Mouse (Mus musculus) myocyte (in vitro differentiated cells): Measurements from ENCODE around the gene Tgfbr1. TPM values are rescaled to one million over a fixed set of nuclear protein-coding genes. Genes with fewer than 3 reads are reported as not detected.

Experiments
- H3K27me3 ChIP-seq: one replicate; pipeline ENCODE4 v1.6.1; 2011; ENCODE audit not compliant: control insufficient read depth, insufficient read depth, insufficient read length
- H3K36me3 ChIP-seq: one replicate; pipeline ENCODE4 v1.6.1; 2011; ENCODE audit not compliant: control insufficient read depth, insufficient read depth
- H3K4me2 ChIP-seq: one replicate; pipeline ENCODE4 v1.6.1; 2011; ENCODE audit warnings: low read depth, control low read depth
- H3K4me3 ChIP-seq: one replicate; pipeline ENCODE4 v1.5.1; 2011; ENCODE audit warnings: mild to moderate bottlenecking, control low read depth, moderate library complexity
- H3K79me2 ChIP-seq: one replicate; pipeline ENCODE4 v1.6.1; 2011; ENCODE audit not compliant: control insufficient read depth, insufficient read depth
- H3ac ChIP-seq: one replicate; pipeline ENCODE4 v1.6.1; 2011; ENCODE audit not compliant: control insufficient read depth, insufficient read length
- CEBPB ChIP-seq: IDR thresholded peaks from 2 replicates; pipeline ENCODE4 v1.6.1; 2011; ENCODE audit warnings: mild to moderate bottlenecking, moderate library complexity; ENCODE audit not compliant: poor library complexity, insufficient read depth, severe bottlenecking
- E2F4 ChIP-seq: IDR thresholded peaks from one replicate; pipeline ENCODE4 v1.6.1; 2011; ENCODE audit warnings: mild to moderate bottlenecking, control low read depth, moderate library complexity; ENCODE audit not compliant: insufficient read depth
- MAX ChIP-seq: IDR thresholded peaks from one replicate; pipeline ENCODE4 v1.6.1; 2011; ENCODE audit warnings: low read depth, mild to moderate bottlenecking, control low read depth
- MYOD1 ChIP-seq, 3 experiments: IDR thresholded peaks; one replicate each; pipeline ENCODE4 v1.6.1; 2011; ENCODE audit warnings: control low read depth in 2 of 3, low read depth in 2 of 3, mild to moderate bottlenecking in 2 of 3, moderate library complexity in 1 of 3; ENCODE audit not compliant: insufficient read length in 2 of 3, control insufficient read depth in 1 of 3
- MYOG ChIP-seq, 3 experiments: IDR thresholded peaks; one replicate each; pipeline ENCODE4 v1.6.1; 2011; ENCODE audit warnings: control low read depth in 2 of 3, low read depth in 2 of 3, mild to moderate bottlenecking in 2 of 3; ENCODE audit not compliant: insufficient read length in 2 of 3, control insufficient read depth in 1 of 3, insufficient read depth in 1 of 3
- POLR2A ChIP-seq: IDR thresholded peaks from one replicate; pipeline ENCODE4 v1.6.1; 2011; ENCODE audit warnings: low read depth, mild to moderate bottlenecking, control low read depth, moderate library complexity; ENCODE audit not compliant: insufficient read length
- POLR2AphosphoS2 ChIP-seq: IDR thresholded peaks from one replicate; pipeline ENCODE4 v1.6.1; 2011; ENCODE audit warnings: low read depth, control low read depth; ENCODE audit not compliant: insufficient read length
- REST ChIP-seq: IDR thresholded peaks from one replicate; pipeline ENCODE4 v1.6.1; 2011; ENCODE audit warnings: mild to moderate bottlenecking, control low read depth, moderate library complexity; ENCODE audit not compliant: insufficient read depth, insufficient read length
- SRF ChIP-seq: IDR thresholded peaks from one replicate; pipeline ENCODE4 v1.6.1; 2011; ENCODE audit warnings: low read depth; ENCODE audit not compliant: control insufficient read depth, insufficient read length
- TCF12 ChIP-seq: IDR thresholded peaks from one replicate; pipeline ENCODE4 v1.6.1; 2011; ENCODE audit warnings: mild to moderate bottlenecking, control low read depth; ENCODE audit not compliant: poor library complexity, insufficient read depth, severe bottlenecking
- TCF3 ChIP-seq: IDR thresholded peaks from one replicate; pipeline ENCODE4 v1.6.1; 2011; ENCODE audit warnings: low read depth, control low read depth; ENCODE audit not compliant: insufficient read length
- USF1 ChIP-seq: IDR thresholded peaks from one replicate; pipeline ENCODE4 v1.6.1; 2011; ENCODE audit warnings: low read depth, mild to moderate bottlenecking, control low read depth, moderate library complexity
- polyA plus RNA-seq: library from polyadenylated mRNA; unstranded; fragments of >200 nt; fragmentation: generic; extraction: Trizol; gene quantifications from one replicate; pipeline ENCODE4 v1.2.1, GENCODE M21; 2012; ENCODE audit warnings: missing spikeins

The Tgfbr1 gene
- polyA plus RNA-seq, 1 experiment = 2.7 TPM

- Histone ChIP-seq H3K4me3 (no peak overlapping the region), H3K79me2 (no peaks in the 10 kb centered on the region), H3K36me3 (no peaks in the 10 kb centered on the region), H3K4me2 (no peak overlapping the region), H3K27me3 (no peaks in the 10 kb centered on the region), H3ac (no peak overlapping the region)
- TF ChIP-seq MYOG (IDR thresholded peaks at IDR 0.05; ENCODE audit: control insufficient read depth in 1 of 3, insufficient read depth in 1 of 3, insufficient read length in 2 of 3, low read depth in 2 of 3) = no peak
- no peak for TF ChIP-seq MAX
- no peak for TF ChIP-seq CEBPB
- no peak for TF ChIP-seq POLR2A
- no peak for TF ChIP-seq SRF
- no peak for TF ChIP-seq REST
- TF ChIP-seq MYOD1 (IDR thresholded peaks at IDR 0.05; ENCODE audit: control insufficient read depth in 1 of 3, insufficient read length in 2 of 3, low read depth in 2 of 3) = no peak
- TF ChIP-seq E2F4 = no peak
- no peak for TF ChIP-seq POLR2AphosphoS2
- no peak for TF ChIP-seq USF1
- no peak for TF ChIP-seq TCF12
- no peak for TF ChIP-seq TCF3
Measured at GRCm38 (mm10) chr4:47319561-47320321, 33.3 kb upstream of the Tgfbr1 start.

- TF ChIP-seq MYOD1 (IDR thresholded peaks at IDR 0.05; ENCODE audit: control insufficient read depth in 1 of 3, insufficient read length in 2 of 3, low read depth in 2 of 3) (no peak), TCF12 (no peak), CEBPB (no peak), E2F4 (no peak), MYOG (IDR thresholded peaks at IDR 0.05; ENCODE audit: control insufficient read depth in 1 of 3, insufficient read depth in 1 of 3, insufficient read length in 2 of 3, low read depth in 2 of 3) (no peak), MAX (no peak), USF1 (no peak), REST (no peak), POLR2AphosphoS2 (no peak), POLR2A (no peak), SRF (no peak), TCF3 (no peak)
- Histone ChIP-seq H3K79me2 (no peaks in the 10 kb centered on the region), H3K27me3 (no peaks in the 10 kb centered on the region), H3K36me3 (no peaks in the 10 kb centered on the region), H3ac (no peak overlapping the region), H3K4me3 (no peak overlapping the region), H3K4me2 (no peak overlapping the region)
Measured at GRCm38 (mm10) chr4:47322315-47322714, 30.7 kb upstream of the Tgfbr1 start.

- Histone ChIP-seq H3K36me3 (no peaks in the 10 kb centered on the region), H3ac (no peak overlapping the region), H3K4me3 (no peak overlapping the region), H3K27me3 (no peaks in the 10 kb centered on the region), H3K79me2 (no peaks in the 10 kb centered on the region), H3K4me2 (no peak overlapping the region)
- TF ChIP-seq POLR2AphosphoS2 = no peak
- TF ChIP-seq REST = no peak
- no peak for TF ChIP-seq MYOG (IDR thresholded peaks at IDR 0.05; ENCODE audit: control insufficient read depth in 1 of 3, insufficient read depth in 1 of 3, insufficient read length in 2 of 3, low read depth in 2 of 3)
- TF ChIP-seq SRF = no peak
- no peak for TF ChIP-seq TCF12
- no peak for TF ChIP-seq POLR2A
- TF ChIP-seq USF1 = no peak
- no peak for TF ChIP-seq CEBPB
- TF ChIP-seq TCF3 = no peak
- no peak for TF ChIP-seq MAX
- TF ChIP-seq E2F4 = no peak
- TF ChIP-seq MYOD1 (IDR thresholded peaks at IDR 0.05; ENCODE audit: control insufficient read depth in 1 of 3, insufficient read length in 2 of 3, low read depth in 2 of 3) = no peak
Measured at GRCm38 (mm10) chr4:47324206-47324605, 28.8 kb upstream of the Tgfbr1 start.

GRCm38 (mm10) chr4:47327782-47328181 lies 25.2 kb upstream of the Tgfbr1 start:
- Histone ChIP-seq H3K36me3 (no peaks in the 10 kb centered on the region), H3ac (no peak overlapping the region), H3K4me2 (no peak overlapping the region), H3K4me3 (no peak overlapping the region), H3K27me3 (peaks cover 6% of the 10 kb centered on the region), H3K79me2 (no peaks in the 10 kb centered on the region)
- TF ChIP-seq MYOG (IDR thresholded peaks at IDR 0.05; ENCODE audit: control insufficient read depth in 1 of 3, insufficient read depth in 1 of 3, insufficient read length in 2 of 3, low read depth in 2 of 3) = no peak
- no peak for TF ChIP-seq TCF12
- TF ChIP-seq USF1 = no peak
- no peak for TF ChIP-seq MAX
- TF ChIP-seq MYOD1 (IDR thresholded peaks at IDR 0.05; ENCODE audit: control insufficient read depth in 1 of 3, insufficient read length in 2 of 3, low read depth in 2 of 3) = no peak
- TF ChIP-seq SRF = no peak
- TF ChIP-seq REST = no peak
- no peak for TF ChIP-seq CEBPB
- no peak for TF ChIP-seq TCF3
- no peak for TF ChIP-seq POLR2AphosphoS2
- TF ChIP-seq POLR2A = no peak
- no peak for TF ChIP-seq E2F4

DNA sequence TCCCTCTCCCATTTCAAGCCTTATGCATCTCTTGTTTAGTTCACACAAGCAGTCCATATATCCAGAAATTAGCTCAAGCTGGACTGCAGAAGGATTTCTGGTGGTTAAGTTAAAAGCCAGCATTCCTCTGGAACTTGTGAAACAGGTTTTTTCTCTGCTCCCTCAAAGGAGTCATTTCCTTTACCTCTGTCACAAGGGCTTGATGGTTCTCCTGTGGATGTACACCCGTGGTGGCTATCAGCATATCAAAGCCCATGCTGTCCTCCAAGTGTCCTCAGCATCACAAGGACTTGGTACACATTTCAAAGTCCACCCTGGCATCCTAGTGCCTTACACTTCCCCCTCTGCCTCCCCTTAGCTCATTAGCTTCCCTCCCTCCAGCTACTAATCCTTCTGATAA lies 23.7 kb upstream of the Tgfbr1 start:
- Histone ChIP-seq H3K4me2 (no peak overlapping the region), H3ac (no peak overlapping the region), H3K27me3 (peaks cover 14% of the 10 kb centered on the region), H3K79me2 (no peaks in the 10 kb centered on the region), H3K36me3 (no peaks in the 10 kb centered on the region), H3K4me3 (no peak overlapping the region)
- TF ChIP-seq POLR2AphosphoS2 (no peak), USF1 (no peak), MYOD1 (IDR thresholded peaks at IDR 0.05; ENCODE audit: control insufficient read depth in 1 of 3, insufficient read length in 2 of 3, low read depth in 2 of 3) (no peak), TCF12 (no peak), POLR2A (no peak), REST (no peak), E2F4 (no peak), SRF (no peak), CEBPB (no peak), MYOG (IDR thresholded peaks at IDR 0.05; ENCODE audit: control insufficient read depth in 1 of 3, insufficient read depth in 1 of 3, insufficient read length in 2 of 3, low read depth in 2 of 3) (no peak), TCF3 (no peak)
